Comparison of ENCODE assay signal across 23 mouse cellular contexts in genomic region chr4:57338061-57338460, GRCm38 (mm10). TPM values are rescaled to one million over a fixed set of nuclear protein-coding genes. Genes with fewer than 3 reads are reported as not detected.
A peak's percentile ranks its signal among the peaks of the same experiment; 100 is the strongest.
DNase-seq lines count a peak whose midpoint lies in the region; ATAC-seq and TF ChIP-seq lines count a peak whose summit lies in the region.
"Had no signal": no experiment of that assay in that cellular context is flagged by ENCODE, and none has a peak within 500 bp of the region (broad histone marks: within the 10 kb centered on the region; RNA-seq: fewer than 3 reads in every experiment).

No protein-coding gene starts in this region.

- H3K36me3 ChIP-seq in neural tube, embryonic 15.5 days, result no peaks in the 10 kb centered on the region
- no peaks in the 10 kb centered on the region for H3K36me3 ChIP-seq in embryonic facial prominence, embryonic 10.5 days (replicated peaks)
- H3K36me3 ChIP-seq in limb, embryonic 14.5 days (ENCODE audit: control insufficient read depth, insufficient read depth, low read length), result no peaks in the 10 kb centered on the region
- H3K36me3 ChIP-seq: forebrain, embryonic 12.5 days; hindbrain, embryonic 13.5 days; midbrain, embryonic 13.5 days had no signal

- H3K27ac ChIP-seq in neural tube, embryonic 15.5 days (replicated peaks), result no peak overlapping the region
- peak overlapping the region; percentile 37; the same call in 1 of the 2 replicates for H3K27ac ChIP-seq in embryonic facial prominence, embryonic 10.5 days (replicated peaks)
- H3K27ac ChIP-seq in limb, embryonic 14.5 days (replicated peaks; ENCODE audit: low read depth, low read length), result peak overlapping the region; percentile 70; the same call in 1 of the 2 replicates
- H3K27ac ChIP-seq: forebrain, embryonic 12.5 days; hindbrain, embryonic 13.5 days; midbrain, embryonic 13.5 days had no signal

- no peak for ATAC-seq in neural tube, embryonic 15.5 days (ENCODE audit: low FRiP score)
- ATAC-seq in limb, embryonic 14.5 days (ENCODE audit: low FRiP score, low read depth), result no peak
- ATAC-seq: lung, postnatal 0 days; midbrain, embryonic 13.5 days had no signal

- WGBS in neural tube, embryonic 15.5 days, result 93% methylated on average over 9 of the region's 9 CpGs
- WGBS in embryonic facial prominence, embryonic 10.5 days, result 76% methylated on average over 9 of the region's 9 CpGs
- WGBS in limb, embryonic 14.5 days, result 72% methylated on average over 9 of the region's 9 CpGs

- no peak overlapping the region for H3K9ac ChIP-seq in neural tube, embryonic 15.5 days (replicated peaks)
- no peak overlapping the region for H3K9ac ChIP-seq in limb, embryonic 14.5 days (ENCODE audit: low read depth, low read length, severe bottlenecking)
- H3K9ac ChIP-seq: forebrain, embryonic 12.5 days; hindbrain, embryonic 13.5 days; midbrain, embryonic 13.5 days had no signal

- no peaks in the 10 kb centered on the region for H3K27me3 ChIP-seq in neural tube, embryonic 15.5 days (replicated peaks)
- H3K27me3 ChIP-seq in embryonic facial prominence, embryonic 10.5 days (replicated peaks; ENCODE audit: low read depth, poor library complexity, severe bottlenecking), result no peaks in the 10 kb centered on the region
- H3K27me3 ChIP-seq in limb, embryonic 14.5 days (ENCODE audit: control insufficient read depth, insufficient read depth, low read length), result no peaks in the 10 kb centered on the region
- H3K27me3 ChIP-seq: forebrain, embryonic 12.5 days; hindbrain, embryonic 13.5 days; midbrain, embryonic 13.5 days had no signal

- peak; percentile 30 for DNase-seq in neural tube, embryonic 10.5 days (ENCODE audit: extremely low spot score, low spot score)
- peak; percentile 24 for DNase-seq in embryonic facial prominence, embryonic 10.5 days (ENCODE audit: low spot score)
- DNase-seq in limb, embryonic 14.5 days (ENCODE audit: low spot score), result peak; percentile 5
- peak; percentile 26 for DNase-seq in urinary bladder, postnatal 25 days (ENCODE audit: low spot score)
- DNase-seq in layer of hippocampus, adult 18-20 months (ENCODE audit: low spot score in 2 of 2), result no peak
- DNase-seq in gastrocnemius, postnatal 14 days, result no peak
- DNase-seq: adrenal gland, postnatal 25 days; B cell, adult 2 months; cerebellum, adult 11 months; cerebellum, postnatal 10 days; heart, postnatal 14 days; kidney, adult 8-10 months; kidney, postnatal 25 days; layer of hippocampus, adult 9-11 months; liver; retina, postnatal 1 day; thymus, postnatal 25 days had no signal

- no peak for TF ChIP-seq POLR2A in limb, embryonic 14.5 days (IDR thresholded peaks at IDR 0.05; ENCODE audit: borderline replicate concordance, extremely low read depth, insufficient read depth, insufficient read length)

- H3K9me3 ChIP-seq in neural tube, embryonic 15.5 days (replicated peaks), result no peaks in the 10 kb centered on the region
- H3K9me3 ChIP-seq in embryonic facial prominence, embryonic 10.5 days, result 0 out of 2 replicates have a peak, but pooled peaks cover 3% of the 10 kb centered on the region
- no peaks in the 10 kb centered on the region for H3K9me3 ChIP-seq in limb, embryonic 14.5 days (ENCODE audit: control insufficient read depth, low read length)
- H3K9me3 ChIP-seq: forebrain, embryonic 12.5 days; hindbrain, embryonic 13.5 days; midbrain, embryonic 13.5 days had no signal

- H3K4me1 ChIP-seq in neural tube, embryonic 15.5 days, result no peaks in the 10 kb centered on the region
- H3K4me1 ChIP-seq in embryonic facial prominence, embryonic 10.5 days, result peaks cover 10% of the 10 kb centered on the region
- H3K4me1 ChIP-seq in limb, embryonic 14.5 days (ENCODE audit: control insufficient read depth, insufficient read depth, low read length), result no peaks in the 10 kb centered on the region
- H3K4me1 ChIP-seq: forebrain, embryonic 12.5 days; hindbrain, embryonic 13.5 days; midbrain, embryonic 13.5 days had no signal

- no peak overlapping the region for H3K4me3 ChIP-seq in neural tube, embryonic 15.5 days (replicated peaks)
- H3K4me3 ChIP-seq in embryonic facial prominence, embryonic 10.5 days, result no peak overlapping the region
- no peak overlapping the region for H3K4me3 ChIP-seq in limb, embryonic 14.5 days (replicated peaks; ENCODE audit: low read length)
- H3K4me3 ChIP-seq: forebrain, embryonic 12.5 days; hindbrain, embryonic 13.5 days; midbrain, embryonic 13.5 days had no signal

- H3K4me2 ChIP-seq in neural tube, embryonic 15.5 days, result no peak overlapping the region
- no peak overlapping the region for H3K4me2 ChIP-seq in limb, embryonic 14.5 days (replicated peaks; ENCODE audit: low read depth, low read length, severe bottlenecking)
- H3K4me2 ChIP-seq: forebrain, embryonic 12.5 days; heart, embryonic 11.5 days; hindbrain, embryonic 13.5 days; midbrain, embryonic 13.5 days had no signal

- intact Hi-C loops in gastrocnemius, postnatal 14 days (cut with DNase I; ENCODE audit: low total_unique reads), result no loop called here

RNA-seq across cellular contexts. Expression of gene Ptpn3, which starts 36.4 kb away (rescaled TPM):
- 3.9 and 5.0 TPM in 2 replicates for polyA plus RNA-seq in neural tube, embryonic 15.5 days (2015; fragmentation: Nextera tagmentation; extraction: Ambion mirVana)
- 2.0 and 2.1 TPM in 2 replicates for polyA plus RNA-seq in embryonic facial prominence, embryonic 10.5 days (2016; fragmentation: Nextera tagmentation; extraction: Ambion mirVana)
- 3.7 and 4.7 TPM in 2 replicates for polyA plus RNA-seq in limb, embryonic 14.5 days (2012; rRNA removed)
- polyA plus RNA-seq in limb, embryonic 14.5 days (2014; fragmentation: Nextera tagmentation; extraction: Ambion mirVana), result 2.9 and 3.4 TPM in 2 replicates
- 10 to 100 TPM; 79.0 to 87.4 TPM for total RNA-seq in layer of hippocampus, adult 18-20 months (2021)
- 10 to 100 TPM; 18.8 to 24.3 TPM for total RNA-seq in gastrocnemius, postnatal 14 days (2021)

Comparison
In these comparisons a context has a peak if more than half of its experiments do, and no peak if none do; other contexts are left out.
1. DNase-seq: peak in neural tube, embryonic 10.5 days (single experiment), embryonic facial prominence, embryonic 10.5 days (single experiment), limb, embryonic 14.5 days (single experiment) and urinary bladder, postnatal 25 days (single experiment); none in layer of hippocampus, adult 18-20 months (0 of 2) and gastrocnemius, postnatal 14 days (single experiment).